ENCODE assay signal across 8 mouse cellular contexts in the genomic region with DNA sequence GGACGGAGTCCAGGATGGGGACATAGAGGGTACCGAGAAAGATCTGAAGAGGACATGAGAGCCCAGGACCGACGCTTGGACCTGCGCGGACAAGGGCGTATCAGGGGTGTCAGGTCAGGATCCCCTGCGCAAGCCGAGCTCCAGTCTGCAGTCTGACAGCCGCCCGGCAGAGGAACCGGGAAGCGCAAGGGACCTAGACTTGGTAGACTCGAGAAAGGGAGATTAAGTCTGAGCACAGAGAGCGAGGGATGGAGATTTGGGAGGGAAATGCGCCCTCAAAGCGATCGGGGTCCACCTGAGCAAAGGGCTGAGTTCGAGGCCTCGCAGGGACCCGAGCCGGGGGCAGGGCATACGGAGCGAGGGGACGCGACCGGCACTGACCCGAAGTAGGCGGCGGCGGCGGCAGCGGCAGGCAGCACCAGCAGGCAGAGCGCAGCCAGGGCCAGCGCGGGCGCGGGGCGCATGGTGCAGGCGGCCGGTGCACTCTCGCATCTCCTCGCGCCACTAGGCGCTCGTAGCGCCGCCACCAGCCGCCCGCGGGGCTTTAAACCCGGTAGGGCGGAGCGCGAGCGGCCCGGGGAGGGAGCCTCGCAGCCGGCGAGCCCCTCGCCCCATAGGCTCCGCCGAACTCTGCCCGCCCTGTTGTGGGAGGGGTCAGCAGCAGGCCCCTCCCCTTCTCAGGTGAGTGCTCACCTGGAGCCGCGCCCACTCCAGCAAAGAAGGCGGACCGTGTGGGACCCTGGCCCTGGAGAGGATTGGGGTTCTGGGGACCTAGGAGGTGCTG. TPM values are rescaled to one million over a fixed set of nuclear protein-coding genes. Genes with fewer than 3 reads are reported as not detected.
DNase-seq lines count a peak whose midpoint lies in the region; ATAC-seq and TF ChIP-seq lines count a peak whose summit lies in the region.

A gene (minus strand): TSS at position 516 of the 784 bp plus-strand sequence.

- H3K9ac ChIP-seq in heart, embryonic 12.5 days = peak within 1 kb of the TSS; percentile 17; the same call in 1 of the 2 replicates
- H3K9ac ChIP-seq in limb, embryonic 12.5 days (replicated peaks) = peak within 1 kb of the TSS; percentile 35; the same call in 1 of the 2 replicates
- H3K9ac ChIP-seq in midbrain, embryonic 16.5 days (ENCODE audit: low read depth, low read length) = peak within 1 kb of the TSS; percentile 60

- peak within 1 kb of the TSS; percentile 85 for H3K4me2 ChIP-seq in heart, embryonic 12.5 days
- H3K4me2 ChIP-seq in limb, embryonic 12.5 days = peak within 1 kb of the TSS; percentile 83
- H3K4me2 ChIP-seq in midbrain, embryonic 16.5 days (ENCODE audit: low read length) = peak within 1 kb of the TSS; percentile 93

- peaks cover 90% of the 10 kb centered on the region for H3K27me3 ChIP-seq in heart, embryonic 12.5 days (replicated peaks)
- H3K27me3 ChIP-seq in limb, embryonic 12.5 days = peaks cover 89% of the 10 kb centered on the region
- peaks cover 47% of the 10 kb centered on the region for H3K27me3 ChIP-seq in midbrain, embryonic 16.5 days (ENCODE audit: control insufficient read depth, insufficient read depth, low read depth, low read length)

- no peaks in the 10 kb centered on the region for H3K36me3 ChIP-seq in heart, embryonic 12.5 days
- no peaks in the 10 kb centered on the region for H3K36me3 ChIP-seq in limb, embryonic 12.5 days
- H3K36me3 ChIP-seq in midbrain, embryonic 16.5 days (ENCODE audit: control insufficient read depth, insufficient read depth, low read length) = no peaks in the 10 kb centered on the region

- ATAC-seq in heart, embryonic 12.5 days (ENCODE audit: insufficient number of reproducible peaks, low FRiP score) = peak; percentile 64
- ATAC-seq in hematopoietic stem cell, adult 5-6 weeks (replicated peaks in 1 of 2; ENCODE audit: insufficient read depth in 1 of 2, low FRiP score in 2 of 2, low TSS enrichment in 1 of 2, low read depth in 1 of 2, poor library complexity in 2 of 2, severe bottlenecking in 2 of 2) = peak; percentile 9 to 33; a peak in 1 of 4 replicates
- peak; percentile 59 for ATAC-seq in limb, embryonic 12.5 days (ENCODE audit: insufficient number of reproducible peaks, insufficient read depth, low FRiP score, low TSS enrichment, low read depth)
- peak; percentile 36; the same call in 1 of the 2 replicates for ATAC-seq in midbrain, embryonic 16.5 days

- WGBS in heart, embryonic 12.5 days = under 1% methylated on average over 68 of the region's 68 CpGs
- 1% methylated on average over 66 of the region's 68 CpGs for WGBS in limb, embryonic 12.5 days
- under 1% methylated on average over 65 of the region's 68 CpGs for WGBS in midbrain, embryonic 16.5 days

- no peaks in the 10 kb centered on the region for H3K9me3 ChIP-seq in heart, embryonic 12.5 days (replicated peaks)
- H3K9me3 ChIP-seq in limb, embryonic 12.5 days = no peaks in the 10 kb centered on the region
- H3K9me3 ChIP-seq in midbrain, embryonic 16.5 days (replicated peaks; ENCODE audit: control insufficient read depth, low read length, poor library complexity, severe bottlenecking) = no peaks in the 10 kb centered on the region

- H3K27ac ChIP-seq in heart, embryonic 12.5 days (ENCODE audit: poor library complexity, severe bottlenecking) = no peak within 1 kb of the TSS
- H3K27ac ChIP-seq in limb, embryonic 12.5 days = no peak within 1 kb of the TSS
- no peak within 1 kb of the TSS for H3K27ac ChIP-seq in midbrain, embryonic 16.5 days (ENCODE audit: low read length)

- intact Hi-C loops in left cerebral cortex, postnatal 14 days (cut with DNase I) = no loop called here

- peak within 1 kb of the TSS; percentile 48 for H3K4me3 ChIP-seq in heart, embryonic 12.5 days
- H3K4me3 ChIP-seq in limb, embryonic 12.5 days (replicated peaks) = peak within 1 kb of the TSS; percentile 47
- H3K4me3 ChIP-seq in midbrain, embryonic 16.5 days (ENCODE audit: low read depth, low read length) = peak within 1 kb of the TSS; percentile 52

- no peak for TF ChIP-seq CTCF in brain, embryonic 14.5 days (IDR thresholded peaks at IDR 0.05; ENCODE audit: borderline replicate concordance, extremely low read depth, insufficient read depth, insufficient read length)

- DNase-seq in heart, adult 8-10 months (ENCODE audit: low spot score) = no peak
- DNase-seq in brain, embryonic 14.5 days (ENCODE audit: low read depth) = peak; percentile 39
- DNase-seq in left cerebral cortex, postnatal 14 days (ENCODE audit: low spot score in 2 of 2) = no peak
- DNase-seq in layer of hippocampus, adult 8-10 months (ENCODE audit: low spot score in 2 of 2) = no peak

- peaks cover 13% of the 10 kb centered on the region for H3K4me1 ChIP-seq in heart, embryonic 12.5 days (replicated peaks)
- peaks cover 11% of the 10 kb centered on the region for H3K4me1 ChIP-seq in limb, embryonic 12.5 days (replicated peaks)
- peaks cover 11% of the 10 kb centered on the region for H3K4me1 ChIP-seq in midbrain, embryonic 16.5 days (ENCODE audit: control insufficient read depth, insufficient read depth, low read length)

- no peak for TF ChIP-seq POLR2A in brain, embryonic 14.5 days (IDR thresholded peaks at IDR 0.05; ENCODE audit: borderline replicate concordance, extremely low read depth, insufficient read depth, insufficient read length, poor library complexity, severe bottlenecking)

RNA-seq across cellular contexts. Expression of the gene that starts here (rescaled TPM):
- 2.5 and 3.4 TPM in 2 replicates for polyA plus RNA-seq in heart, embryonic 12.5 days (2016; fragmentation: Nextera tagmentation; extraction: Ambion mirVana)
- under 1 TPM; 0.57 to 0.95 (median 0.69) TPM for total RNA-seq in heart, adult 8-10 months (2022)
- polyA plus RNA-seq in brain, embryonic 14.5 days (2012; rRNA removed) = 0.34 and 0.56 TPM in 2 replicates
- not detected in 2 replicates for total RNA-seq in hematopoietic stem cell, adult 5-6 weeks (2017)
- 1.5 and 1.9 TPM in 2 replicates for polyA plus RNA-seq in limb, embryonic 12.5 days (2016; fragmentation: Nextera tagmentation; extraction: Ambion mirVana)
- polyA plus RNA-seq in midbrain, embryonic 16.5 days (2015; fragmentation: Nextera tagmentation; extraction: Ambion mirVana) = 0.92 and 1.1 TPM in 2 replicates
- total RNA-seq in left cerebral cortex, postnatal 14 days (2021) = under 1 TPM in 1 of 2 experiments, not detected in 1; 0.06 TPM
- under 1 TPM; 0.16 to 0.33 (median 0.24) TPM for total RNA-seq in layer of hippocampus, adult 8-10 months (2022)

Comparison
In these comparisons a context has a peak if more than half of its experiments do, and no peak if none do; other contexts are left out.
1. Peak in DNase-seq in brain, embryonic 14.5 days; RNA of the gene not detected or under 1 TPM.
2. Peak in ATAC-seq in hematopoietic stem cell, adult 5-6 weeks; RNA of the gene not detected or under 1 TPM.